Mouse (Mus musculus) megakaryocyte, embryonic 14.5 days (primary cell): ENCODE data around the gene Iqch.

Source experiments
- FLI1 ChIP-seq: IDR thresholded peaks from 2 replicates; pipeline ENCODE4 v1.6.1; 2012; ENCODE audit warnings: low read length, inconsistent platforms, mixed read lengths
- GATA1 ChIP-seq: IDR thresholded peaks from 3 replicates; pipeline ENCODE4 v1.6.1; 2012; ENCODE audit warnings: mixed read lengths, low read length, inconsistent platforms, borderline replicate concordance

DNA sequence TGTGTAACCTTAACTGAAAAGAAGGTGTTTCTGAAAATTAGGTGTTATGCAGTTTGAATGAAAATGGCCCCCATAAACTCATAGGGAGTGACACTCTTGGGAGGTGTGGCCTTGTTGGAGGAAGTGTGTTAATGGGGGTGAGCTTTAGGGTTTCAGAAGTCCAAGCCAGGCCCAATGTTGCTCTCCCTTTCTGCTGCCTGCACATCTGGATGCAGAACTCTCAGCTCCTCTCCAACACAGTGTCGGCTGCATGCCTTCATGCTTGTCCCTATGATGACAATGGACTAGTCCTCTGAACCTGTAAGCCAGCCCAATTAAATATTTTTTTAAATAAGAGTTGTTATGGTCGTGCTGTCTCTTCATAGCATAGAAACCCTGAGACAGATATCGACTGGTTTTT is 222.0 kb downstream of the Iqch start:
- TF ChIP-seq GATA1 (no peak), FLI1 (no peak)
